Mouse (Mus musculus): Measurements from ENCODE around the gene Creb3.

- no peak for TF ChIP-seq CTCF (IDR thresholded peaks at IDR 0.05; ENCODE audit: low read depth)
- no peak for TF ChIP-seq EP300 (IDR thresholded peaks at IDR 0.05; ENCODE audit: low read depth)
Observed at GRCm38 (mm10) chr4:43571395-43572045, 9.4 kb downstream of the Creb3 start.
